Mouse (Mus musculus): ENCODE results near the gene Alyref. TPM values are rescaled to one million over a fixed set of nuclear protein-coding genes. Genes with fewer than 3 reads are reported as not detected.

Alyref gene
- polyA plus RNA-seq, 1 experiment from 2014 or later = 778 TPM

GRCm38 (mm10) chr11:120578694-120579243, 19.4 kb downstream of the Alyref start:
- Histone ChIP-seq H3K36me3 (peaks cover 40% of the 10 kb centered on the region), H3K27me3 (no peaks in the 10 kb centered on the region), H3K4me1 (replicated peaks) (peaks cover 32% of the 10 kb centered on the region), H3K4me2 (no peak overlapping the region), H3K4me3 (replicated peaks) (peak overlapping the region; percentile 90), H3K9me3 (peaks cover under 1% of the 10 kb centered on the region; the same call in 1 of the 2 replicates), H3K27ac (0 out of 2 replicates have a peak overlapping the region, but pooled peaks have one; percentile 12), H3K9ac (replicated peaks) (no peak overlapping the region)
- 76% methylated on average over 11 of the region's 11 CpGs for WGBS
- no peak for ATAC-seq (ENCODE audit: insufficient number of reproducible peaks, insufficient read depth, low FRiP score, low TSS enrichment, low read depth)

GRCm38 (mm10) chr11:120578024-120578693, 20.0 kb downstream of the Alyref start:
- Histone ChIP-seq H3K36me3 (peaks cover 35% of the 10 kb centered on the region), H3K4me2 (no peak overlapping the region), H3K27me3 (no peaks in the 10 kb centered on the region), H3K4me3 (replicated peaks) (no peak overlapping the region), H3K9me3 (no peaks in the 10 kb centered on the region), H3K27ac (no peak overlapping the region), H3K4me1 (replicated peaks) (peaks cover 32% of the 10 kb centered on the region), H3K9ac (replicated peaks) (0 out of 2 replicates have a peak overlapping the region, but pooled peaks have one; percentile 14)
- 80% methylated on average over 10 of the region's 10 CpGs for WGBS
- ATAC-seq (ENCODE audit: insufficient number of reproducible peaks, insufficient read depth, low FRiP score, low TSS enrichment, low read depth) = no peak

GRCm38 (mm10) chr11:120577211-120578023, 20.7 kb downstream of the Alyref start:
- H3K9ac ChIP-seq (replicated peaks) = 0 out of 2 replicates have a peak overlapping the region, but pooled peaks have one; percentile 14
- no peak overlapping the region for H3K4me2 ChIP-seq
- no peak overlapping the region for H3K4me3 ChIP-seq (replicated peaks)
- WGBS = 90% methylated on average over 7 of the region's 7 CpGs
- H3K4me1 ChIP-seq (replicated peaks) = peaks cover 31% of the 10 kb centered on the region
- H3K27me3 ChIP-seq = no peaks in the 10 kb centered on the region
- ATAC-seq (ENCODE audit: insufficient number of reproducible peaks, insufficient read depth, low FRiP score, low TSS enrichment, low read depth) = no peak
- no peak overlapping the region for H3K27ac ChIP-seq
- no peaks in the 10 kb centered on the region for H3K9me3 ChIP-seq
- peaks cover 35% of the 10 kb centered on the region for H3K36me3 ChIP-seq

- Histone ChIP-seq H3K36me3 (peaks cover 36% of the 10 kb centered on the region), H3K9me3 (no peaks in the 10 kb centered on the region), H3K27ac (no peak overlapping the region), H3K27me3 (no peaks in the 10 kb centered on the region), H3K4me2 (no peak overlapping the region), H3K4me3 (replicated peaks) (no peak overlapping the region), H3K4me1 (replicated peaks) (peaks cover 29% of the 10 kb centered on the region), H3K9ac (replicated peaks) (no peak overlapping the region)
- ATAC-seq (ENCODE audit: insufficient number of reproducible peaks, insufficient read depth, low FRiP score, low TSS enrichment, low read depth) = no peak
- WGBS = 83% methylated on average over 3 of the region's 3 CpGs
These were observed 21.7 kb downstream of the Alyref start for GRCm38 (mm10) chr11:120576365-120576981.

GRCm38 (mm10) chr11:120575940-120576339, 22.2 kb downstream of the Alyref start:
- Histone ChIP-seq H3K27ac (no peak overlapping the region), H3K4me3 (replicated peaks) (no peak overlapping the region), H3K4me1 (replicated peaks) (peaks cover 34% of the 10 kb centered on the region), H3K9ac (replicated peaks) (no peak overlapping the region), H3K36me3 (peaks cover 41% of the 10 kb centered on the region), H3K9me3 (no peaks in the 10 kb centered on the region), H3K27me3 (no peaks in the 10 kb centered on the region), H3K4me2 (no peak overlapping the region)
- no peak for ATAC-seq (ENCODE audit: insufficient number of reproducible peaks, insufficient read depth, low FRiP score, low TSS enrichment, low read depth)

- Histone ChIP-seq H3K9me3 (no peaks in the 10 kb centered on the region), H3K4me2 (no peak overlapping the region), H3K27me3 (no peaks in the 10 kb centered on the region), H3K4me1 (replicated peaks) (peaks cover 31% of the 10 kb centered on the region), H3K27ac (0 out of 2 replicates have a peak overlapping the region, but pooled peaks have one; percentile 3), H3K4me3 (replicated peaks) (no peak overlapping the region), H3K36me3 (peaks cover 48% of the 10 kb centered on the region), H3K9ac (replicated peaks) (peak overlapping the region; percentile 97; the same call in 1 of the 2 replicates)
- 74% methylated on average over 2 of the region's 2 CpGs for WGBS
- no peak for ATAC-seq (ENCODE audit: insufficient number of reproducible peaks, insufficient read depth, low FRiP score, low TSS enrichment, low read depth)
These were observed 23.1 kb downstream of the Alyref start for GRCm38 (mm10) chr11:120575046-120575445.

GRCm38 (mm10) chr11:120574278-120574600, 23.9 kb downstream of the Alyref start:
- Histone ChIP-seq H3K27me3 (no peaks in the 10 kb centered on the region), H3K27ac (0 out of 2 replicates have a peak overlapping the region, but pooled peaks have one; percentile 3), H3K4me2 (peak overlapping the region; percentile 91), H3K4me3 (replicated peaks) (peak overlapping the region; percentile 98), H3K4me1 (replicated peaks) (peaks cover 23% of the 10 kb centered on the region), H3K36me3 (peaks cover 48% of the 10 kb centered on the region), H3K9me3 (no peaks in the 10 kb centered on the region), H3K9ac (replicated peaks) (peak overlapping the region; percentile 97)
- 52% methylated on average over 5 of the region's 5 CpGs for WGBS
- no peak for ATAC-seq (ENCODE audit: insufficient number of reproducible peaks, insufficient read depth, low FRiP score, low TSS enrichment, low read depth)

GRCm38 (mm10) chr11:120573585-120574277, 24.4 kb downstream of the Alyref start:
- H3K4me3 ChIP-seq (replicated peaks) = peak overlapping the region; percentile 98
- peak overlapping the region; percentile 97 for H3K9ac ChIP-seq (replicated peaks)
- 1% methylated on average over 23 of the region's 23 CpGs for WGBS
- no peak for ATAC-seq (ENCODE audit: insufficient number of reproducible peaks, insufficient read depth, low FRiP score, low TSS enrichment, low read depth)
- H3K9me3 ChIP-seq = no peaks in the 10 kb centered on the region
- peaks cover 48% of the 10 kb centered on the region for H3K36me3 ChIP-seq
- H3K27me3 ChIP-seq = no peaks in the 10 kb centered on the region
- peaks cover 20% of the 10 kb centered on the region for H3K4me1 ChIP-seq (replicated peaks)
- peak overlapping the region; percentile 96 for H3K27ac ChIP-seq
- peak overlapping the region; percentile 91 for H3K4me2 ChIP-seq

- H3K9me3 ChIP-seq = no peaks in the 10 kb centered on the region
- under 1% methylated on average over 94 of the region's 94 CpGs for WGBS
- peak; percentile 98 for ATAC-seq (ENCODE audit: insufficient number of reproducible peaks, insufficient read depth, low FRiP score, low TSS enrichment, low read depth)
- H3K36me3 ChIP-seq = peaks cover 48% of the 10 kb centered on the region
- H3K9ac ChIP-seq (replicated peaks) = peak within 1 kb of the TSS; percentile 97
- H3K4me2 ChIP-seq = peak within 1 kb of the TSS; percentile 94
- H3K4me3 ChIP-seq (replicated peaks) = peak within 1 kb of the TSS; percentile 98
- no peaks in the 10 kb centered on the region for H3K27me3 ChIP-seq
- peak within 1 kb of the TSS; percentile 96 for H3K27ac ChIP-seq
- peaks cover 20% of the 10 kb centered on the region for H3K4me1 ChIP-seq (replicated peaks)
These were observed 25.2 kb downstream of the Alyref start, which contains the start of gene P4hb for GRCm38 (mm10) chr11:120572752-120573584. Gene P4hb (minus strand): TSS chr11:120573253.

GRCm38 (mm10) chr11:120572417-120572751, 25.8 kb downstream of the Alyref start:
- 0% methylated on average over 24 of the region's 24 CpGs for WGBS
- Histone ChIP-seq H3K36me3 (peaks cover 48% of the 10 kb centered on the region), H3K4me1 (replicated peaks) (peaks cover 20% of the 10 kb centered on the region)

More at GRCm38 (mm10) chr11:120572417-120572751, 25.8 kb downstream of the Alyref start:
- H3K9me3 ChIP-seq = no peaks in the 10 kb centered on the region
- peak overlapping the region; percentile 89 for H3K27ac ChIP-seq
- no peak; the same call in 1 of the 2 replicates for ATAC-seq (ENCODE audit: insufficient number of reproducible peaks, insufficient read depth, low FRiP score, low TSS enrichment, low read depth)
- H3K4me2 ChIP-seq = peak overlapping the region; percentile 94
- peak overlapping the region; percentile 98 for H3K4me3 ChIP-seq (replicated peaks)
- H3K9ac ChIP-seq (replicated peaks) = peak overlapping the region; percentile 97
- H3K27me3 ChIP-seq = no peaks in the 10 kb centered on the region
